Mouse (Mus musculus): ENCODE results near the gene Pde2a.
A peak's percentile ranks its signal among the peaks of the same experiment; 100 is the strongest.

Pde2a gene

GRCm38 (mm10) chr7:101421529-101421928 lies at the start of gene Pde2a:
Gene Pde2a (plus strand): TSS chr7:101421691.
- no peak for DNase-seq

DNA sequence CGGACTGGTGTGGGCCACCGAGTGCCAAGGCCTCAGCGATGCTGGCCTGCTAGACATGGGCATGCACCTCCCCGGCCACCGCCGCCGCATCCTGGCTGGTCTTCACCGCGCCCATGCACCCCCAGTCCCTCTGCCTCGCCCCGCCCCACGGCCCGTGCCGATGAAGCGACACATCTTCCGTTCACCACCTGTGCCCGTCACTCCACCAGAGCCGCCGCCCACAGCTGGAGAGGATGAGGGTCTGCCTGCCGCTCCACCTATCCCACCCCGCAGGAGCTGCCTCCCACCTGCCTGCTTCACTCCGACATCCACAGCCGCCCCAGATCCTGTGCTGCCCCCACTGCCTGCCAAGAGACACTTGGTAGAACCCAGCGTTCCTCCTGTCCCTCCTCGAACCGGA lies 48.4 kb upstream of the Pde2a start:
- DNase-seq = no peak

DNA sequence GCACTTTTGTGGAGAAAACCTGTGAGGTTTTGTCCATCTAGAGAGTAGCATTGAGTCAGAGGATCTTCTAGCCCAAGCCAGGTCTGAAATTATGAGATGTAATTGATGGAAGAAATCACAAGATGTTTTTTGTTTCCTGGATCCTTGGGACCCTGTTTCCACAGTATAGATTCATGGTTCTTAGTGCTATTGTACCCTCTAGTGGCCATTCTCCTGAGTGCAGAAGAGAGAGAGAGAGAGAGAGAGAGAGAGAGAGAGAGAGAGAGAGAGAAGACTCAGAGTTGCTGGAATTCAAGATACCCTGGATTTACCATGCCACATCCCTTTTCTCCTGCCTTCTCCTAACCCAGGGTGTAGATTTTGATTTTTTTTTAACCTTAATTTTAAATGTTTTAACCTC lies 47.3 kb upstream of the Pde2a start:
- peak; percentile 47 to 52 for DNase-seq

GRCm38 (mm10) chr7:101376701-101377340 lies 44.7 kb upstream of the Pde2a start:
- DNase-seq = no peak

GRCm38 (mm10) chr7:101377741-101378262 lies 43.7 kb upstream of the Pde2a start:
- peak; percentile 93 to 96 for DNase-seq

- DNase-seq = no peak
Measured at GRCm38 (mm10) chr7:101378285-101378684, 43.2 kb upstream of the Pde2a start.

DNA sequence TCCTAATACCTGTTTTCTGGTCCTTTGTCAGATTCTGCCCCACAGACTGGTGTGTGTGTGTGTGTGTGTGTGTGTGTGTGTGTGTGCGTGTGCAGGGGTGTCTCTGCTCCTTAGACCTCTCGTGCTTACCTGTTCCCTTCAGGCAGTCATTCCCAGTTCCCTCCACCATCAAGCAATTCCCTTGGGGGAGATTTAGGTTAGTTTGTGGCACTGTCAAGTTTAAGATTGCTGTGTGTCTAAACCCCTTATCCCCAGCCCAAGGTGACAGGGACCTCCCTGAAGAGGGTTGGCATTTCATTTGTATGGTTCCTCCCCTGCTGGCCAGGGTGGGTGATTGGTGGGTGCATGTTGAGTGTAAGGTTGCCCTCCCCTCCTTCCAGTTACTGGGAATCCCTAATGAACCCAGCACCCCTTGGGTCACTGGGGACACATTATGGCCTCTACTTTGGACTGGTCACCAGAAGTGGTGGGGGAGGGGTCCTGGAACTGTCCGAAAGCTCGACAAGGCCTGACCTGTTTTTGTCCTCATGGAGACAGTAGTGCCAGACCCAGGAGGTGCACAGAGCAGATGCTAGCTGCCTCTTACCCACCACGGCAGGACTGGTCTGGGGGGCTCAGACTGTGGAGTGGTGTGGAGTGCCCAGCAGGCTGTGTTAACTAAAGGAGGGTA lies 42.6 kb upstream of the Pde2a start:
- DNase-seq = no peak

- no peak for DNase-seq
Measured at GRCm38 (mm10) chr7:101379732-101380131, 41.8 kb upstream of the Pde2a start.

DNA sequence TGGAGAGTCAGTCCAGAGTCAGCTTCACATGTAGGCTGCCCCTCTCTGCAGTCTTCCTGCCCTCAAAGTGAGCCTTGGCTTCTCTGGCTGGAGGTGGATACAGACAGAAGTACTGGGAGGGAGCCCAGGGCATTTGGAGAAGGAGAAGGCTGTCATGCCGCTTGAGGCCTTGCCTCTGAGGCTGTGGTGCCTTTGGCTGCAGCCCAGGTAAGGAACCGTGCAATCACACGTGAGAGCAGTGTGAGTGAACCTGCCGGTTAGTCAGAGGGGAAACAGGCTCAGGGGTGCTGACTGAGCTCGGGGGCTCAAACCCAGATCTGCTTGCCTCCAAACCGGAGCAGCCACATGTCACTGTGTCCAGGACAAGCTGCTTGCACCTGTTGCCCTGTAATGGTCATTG lies 40.0 kb upstream of the Pde2a start:
- DNase-seq = no peak

DNA sequence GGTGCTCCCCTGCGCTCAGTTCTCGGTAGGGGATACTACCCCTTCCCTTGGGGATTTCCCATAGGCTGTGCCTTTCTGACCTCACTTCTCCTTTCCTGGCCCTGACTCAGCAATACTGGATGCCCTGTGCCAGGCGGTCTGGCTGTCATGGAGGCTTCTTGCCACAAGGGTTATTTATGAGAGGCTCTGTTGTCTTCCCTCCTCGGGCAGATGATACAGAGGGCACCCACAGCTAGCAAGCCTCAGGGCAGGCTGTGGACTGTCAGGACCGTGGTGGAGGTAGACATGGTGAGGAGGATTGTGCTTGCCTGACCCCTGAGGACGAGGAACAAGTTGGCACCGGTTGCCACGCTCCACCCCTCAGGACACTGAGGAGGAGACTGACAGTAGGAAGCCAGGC lies 39.1 kb upstream of the Pde2a start:
- peak; percentile 82 to 86 for DNase-seq

GRCm38 (mm10) chr7:101383756-101384155 lies 37.7 kb upstream of the Pde2a start:
- DNase-seq = no peak

- DNase-seq = no peak
Measured at GRCm38 (mm10) chr7:101384931-101385330, 36.6 kb upstream of the Pde2a start.

- DNase-seq = no peak
Measured at GRCm38 (mm10) chr7:101385331-101385733, 36.2 kb upstream of the Pde2a start.

GRCm38 (mm10) chr7:101385866-101386452 lies 35.5 kb upstream of the Pde2a start:
- DNase-seq = no peak

DNA sequence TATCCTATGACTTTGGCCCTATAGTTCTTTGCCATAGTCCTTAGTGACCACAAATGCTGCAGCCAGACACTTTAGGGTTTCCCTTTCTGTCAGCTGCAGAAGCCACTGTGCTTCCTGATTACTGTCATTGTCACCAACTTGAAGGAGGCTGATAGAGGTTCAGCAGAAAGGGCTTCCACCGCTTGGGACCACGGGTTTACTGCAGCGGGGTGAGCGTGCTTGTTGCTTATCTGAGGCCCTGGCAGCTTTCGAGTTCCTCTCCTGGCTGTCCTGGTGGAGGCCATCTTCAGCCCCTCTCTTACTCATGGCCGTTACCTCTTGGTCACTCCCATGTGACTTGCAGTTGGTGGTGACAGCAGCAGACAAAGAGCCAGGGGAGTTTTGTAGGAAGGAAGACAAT lies 32.2 kb upstream of the Pde2a start:
- no peak for DNase-seq

GRCm38 (mm10) chr7:101391909-101392479 lies 29.5 kb upstream of the Pde2a start:
- no peak for DNase-seq

GRCm38 (mm10) chr7:101393015-101393414 lies 28.5 kb upstream of the Pde2a start:
- no peak for DNase-seq

GRCm38 (mm10) chr7:101393694-101394504 lies 27.6 kb upstream of the Pde2a start:
- no peak for DNase-seq

DNA sequence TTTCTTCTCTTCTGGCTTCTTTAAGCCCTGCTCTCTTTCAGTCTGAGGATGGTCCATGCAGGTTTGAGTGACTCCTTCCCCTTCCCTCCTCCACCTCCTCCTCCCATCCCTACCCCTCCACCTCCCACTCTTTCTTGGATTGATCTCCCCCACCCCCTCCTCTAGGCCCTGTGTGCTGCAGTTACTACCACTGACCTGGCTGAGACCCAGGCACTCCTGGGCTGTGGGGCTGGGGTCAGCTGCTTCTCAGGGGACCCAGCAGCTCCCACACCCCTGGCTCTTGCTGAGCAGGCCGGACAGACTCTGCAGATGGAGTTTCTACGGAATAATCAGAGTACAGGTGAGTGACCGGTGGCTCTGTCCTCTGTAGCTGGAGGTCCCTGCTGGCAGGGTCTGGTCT lies 26.9 kb upstream of the Pde2a start:
- DNase-seq = no peak

- no peak for DNase-seq
Measured at GRCm38 (mm10) chr7:101395471-101395870, 26.0 kb upstream of the Pde2a start.

DNA sequence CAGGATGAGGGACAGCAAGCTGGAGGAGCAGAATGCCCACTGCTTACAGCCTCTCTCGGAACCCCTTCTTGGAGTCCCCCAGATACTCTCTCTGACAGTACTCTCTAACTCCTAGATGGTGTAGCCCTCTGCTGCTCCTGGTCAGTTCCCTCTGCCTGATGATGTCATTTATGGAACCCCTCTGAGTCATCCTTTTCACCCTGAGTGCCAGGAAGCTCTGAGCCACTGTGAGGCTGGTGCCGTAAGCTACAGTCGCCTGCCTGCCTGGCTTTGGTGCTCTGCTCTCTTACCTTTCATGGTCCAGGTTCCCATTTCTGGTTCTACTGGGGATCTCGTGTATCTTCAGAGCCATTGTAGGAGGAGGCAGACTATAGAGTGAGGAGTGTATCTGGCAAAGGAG lies 24.3 kb upstream of the Pde2a start:
- DNase-seq = no peak

GRCm38 (mm10) chr7:101401510-101401909 lies 20.0 kb upstream of the Pde2a start:
- no peak for DNase-seq

GRCm38 (mm10) chr7:101403831-101404230 lies 17.7 kb upstream of the Pde2a start:
- no peak for DNase-seq
